Mouse (Mus musculus) skeletal muscle tissue, adult 2 months (tissue): Measurements from ENCODE around the gene Repin1.

ENCODE experiments used
- DNase-seq: peaks from one replicate; pipeline ENCODE4 v3.0.0-alpha.2; 2012; ENCODE audit warnings: low read depth, low spot score

Gene Repin1

DNA sequence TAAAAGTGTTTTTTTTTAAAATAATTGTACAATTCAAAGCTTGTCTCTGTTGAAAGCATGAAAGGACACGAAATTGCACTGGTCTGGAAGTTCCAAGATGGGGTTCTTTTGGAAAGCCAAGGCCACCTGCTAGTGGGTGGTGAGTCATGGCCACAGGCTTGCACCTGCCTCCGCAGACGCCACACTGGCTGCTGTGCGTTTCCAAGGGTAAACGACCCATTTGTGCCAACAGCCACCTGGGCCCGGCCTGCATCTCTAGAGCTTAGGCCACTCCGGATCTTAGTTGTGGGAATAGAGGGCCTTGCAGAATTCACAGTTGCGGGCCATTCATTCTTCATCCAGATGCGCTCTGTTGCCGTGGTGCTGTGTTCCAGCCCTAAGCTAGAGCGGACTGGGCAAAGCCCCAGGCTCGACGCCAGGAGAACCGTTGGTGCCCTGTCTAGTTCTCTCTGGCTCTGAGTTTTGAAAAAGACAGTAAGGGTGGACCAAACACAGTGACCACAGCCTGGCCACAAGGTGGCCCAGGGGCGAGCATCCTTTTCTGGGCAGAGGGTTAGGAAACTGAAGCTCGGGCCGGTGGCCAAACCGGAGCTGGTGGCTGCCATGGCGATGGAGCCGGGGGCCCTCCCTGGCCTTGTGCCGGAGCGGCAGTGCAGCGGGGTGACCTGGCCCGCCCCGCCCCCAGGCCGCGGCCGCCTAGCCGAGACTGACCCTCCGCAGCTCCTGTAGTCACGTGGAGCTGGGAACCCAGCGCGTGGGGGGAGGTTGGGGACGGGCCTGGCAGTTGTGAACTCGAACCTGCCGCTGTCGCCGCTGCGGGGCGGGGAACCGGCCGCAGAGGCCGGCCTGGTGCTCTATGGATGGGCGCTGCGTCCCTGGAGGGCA is at the start of gene Repin1, which contains the start of gene Gm44965:
Gene Repin1 (plus strand): TSS at position 726 of the 885 bp plus-strand sequence.
Gene Gm44965 (plus strand): TSS at position 784 of the 885 bp plus-strand sequence.
- DNase-seq, result peak; percentile 89

DNA sequence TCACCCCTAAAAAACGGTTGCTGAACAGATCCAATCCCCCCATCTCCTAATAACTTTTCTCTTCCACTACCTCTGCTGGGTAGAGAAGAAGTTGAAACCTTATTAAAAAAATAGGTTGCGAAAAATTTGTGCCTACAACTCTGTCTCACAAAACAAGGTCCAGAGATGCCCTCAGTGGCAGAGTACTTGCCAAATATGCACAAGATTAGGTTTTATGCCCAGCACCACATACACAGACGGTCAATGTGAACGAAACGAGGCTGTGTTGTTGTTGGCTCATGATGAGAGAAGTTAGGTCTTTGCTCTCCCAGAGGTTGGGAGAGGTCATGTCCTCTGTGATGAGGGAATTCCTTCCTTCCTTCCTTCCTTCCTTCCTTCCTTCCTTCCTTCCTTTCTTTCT is 48.4 kb upstream of the Repin1 start:
- DNase-seq, result no peak

- no peak for DNase-seq
Observed at GRCm38 (mm10) chr6:48546271-48546670, 47.4 kb upstream of the Repin1 start.

GRCm38 (mm10) chr6:48546858-48547257 is 46.8 kb upstream of the Repin1 start:
- DNase-seq, result peak; percentile 78

- DNase-seq, result no peak
Observed at GRCm38 (mm10) chr6:48548314-48548713, 45.4 kb upstream of the Repin1 start.

DNA sequence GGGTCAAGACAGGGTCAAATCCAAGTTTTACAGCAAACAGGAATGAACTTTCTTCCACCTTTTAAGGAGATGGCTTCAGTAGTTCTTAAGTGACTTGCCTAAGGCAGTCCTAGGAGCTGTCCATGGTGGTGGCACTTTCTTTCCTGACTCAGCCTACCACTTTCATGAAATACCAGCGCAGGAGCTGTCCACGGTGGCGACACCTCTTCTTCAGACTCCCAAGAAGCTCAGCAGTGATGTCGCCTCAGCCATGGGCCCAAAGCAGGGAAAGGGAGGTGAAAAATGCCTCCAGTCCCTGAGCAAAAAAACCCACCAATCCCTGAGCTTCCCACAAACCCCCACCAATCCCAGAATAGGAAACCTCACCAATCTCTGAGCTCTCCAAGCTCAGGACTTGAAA is 40.8 kb upstream of the Repin1 start:
- DNase-seq, result no peak

GRCm38 (mm10) chr6:48553819-48554218 is 39.9 kb upstream of the Repin1 start:
- DNase-seq, result peak; percentile 94

GRCm38 (mm10) chr6:48554280-48555103 is 39.2 kb upstream of the Repin1 start, which contains the start of gene Lrrc61:
Gene Lrrc61, plus strand, starts transcription at chr6:48554796.
- DNase-seq, result peak; percentile 99

DNA sequence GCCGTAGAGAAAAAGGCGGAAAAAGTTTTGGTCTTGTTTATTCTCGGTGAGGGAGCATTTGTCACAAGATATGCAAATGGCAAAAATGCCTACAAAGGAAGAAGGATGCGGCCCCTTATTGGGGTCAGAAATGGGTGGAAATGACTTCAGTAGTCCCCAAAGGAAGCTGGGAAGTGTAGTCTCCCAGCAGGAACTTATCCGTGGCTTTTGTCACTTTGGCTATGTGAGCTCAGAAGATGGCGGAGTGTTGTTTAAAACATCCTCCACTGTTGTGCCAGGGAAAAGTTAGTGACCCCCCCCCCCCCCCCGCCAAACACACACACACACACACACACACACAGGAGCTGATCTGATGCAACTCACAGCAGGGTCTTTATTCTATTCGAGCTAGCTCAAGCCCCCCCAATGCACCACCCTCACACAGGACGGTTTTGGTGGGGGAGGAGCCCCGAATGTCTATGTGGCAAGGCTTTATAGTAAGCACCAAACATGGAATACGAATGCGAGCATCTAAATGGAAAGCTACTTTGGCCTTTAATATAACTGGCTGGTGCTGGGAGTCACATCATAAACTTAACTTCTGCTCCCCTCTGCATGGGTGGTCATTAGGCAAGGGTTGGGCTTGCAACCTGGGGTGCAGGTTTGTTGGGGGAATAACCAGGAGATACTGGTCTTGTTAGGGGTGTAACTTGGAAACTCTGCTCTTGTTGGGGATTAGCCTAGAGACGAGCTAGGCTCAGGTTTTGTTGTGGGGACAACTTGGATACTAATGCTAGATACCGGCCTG is 38.4 kb upstream of the Repin1 start:
- peak; percentile 88 for DNase-seq

- DNase-seq, result no peak
Observed at GRCm38 (mm10) chr6:48555956-48556355, 37.7 kb upstream of the Repin1 start.

GRCm38 (mm10) chr6:48565693-48566310 is 27.9 kb upstream of the Repin1 start:
- no peak for DNase-seq

- DNase-seq, result no peak
Observed at GRCm38 (mm10) chr6:48566312-48566711, 27.4 kb upstream of the Repin1 start.

DNA sequence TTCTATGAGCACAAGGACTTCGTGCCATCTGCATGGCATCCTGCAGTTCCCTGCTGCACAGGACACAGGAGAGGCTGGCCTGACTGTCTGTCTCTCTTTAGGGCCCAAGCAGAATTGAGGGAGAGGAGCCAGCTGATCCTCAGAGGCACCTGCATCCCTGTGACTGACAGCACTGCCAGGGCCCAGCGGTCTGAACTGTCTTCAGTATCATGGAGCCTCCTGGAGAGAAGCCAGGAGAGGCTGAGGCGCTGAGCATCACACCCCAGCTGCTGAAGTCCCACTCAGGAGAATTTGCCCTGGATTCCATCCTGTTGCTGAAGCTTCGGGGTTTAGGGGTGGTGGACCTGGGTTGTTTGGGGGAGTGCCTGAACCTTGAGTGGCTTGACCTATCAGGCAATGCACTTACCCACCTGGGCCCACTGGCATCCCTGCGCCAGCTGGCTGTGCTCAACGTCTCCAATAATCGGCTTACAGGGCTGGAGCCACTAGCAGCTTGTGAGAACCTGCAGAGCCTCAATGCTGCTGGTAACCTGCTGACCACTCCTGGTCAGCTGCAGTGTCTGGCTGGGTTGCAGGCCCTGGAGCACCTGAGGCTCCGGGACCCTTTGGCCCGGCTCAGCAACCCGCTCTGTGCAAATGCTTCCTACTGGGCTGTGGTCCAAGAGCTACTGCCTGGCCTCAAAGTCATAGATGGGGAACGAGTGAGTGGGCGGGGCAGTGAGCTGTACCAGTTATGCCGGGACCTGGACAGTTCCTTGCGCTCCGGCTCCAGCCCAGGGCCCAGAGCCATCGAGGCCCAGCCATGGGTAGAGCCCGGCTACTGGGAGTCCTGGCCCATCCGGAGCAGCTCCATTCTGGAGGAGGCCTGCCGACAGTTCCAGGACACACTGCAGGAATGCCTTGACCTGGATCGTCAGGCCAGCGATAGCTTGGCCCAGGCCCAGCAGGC is 25.4 kb upstream of the Repin1 start:
- DNase-seq, result peak; percentile 58

GRCm38 (mm10) chr6:48569065-48569807 is 24.4 kb upstream of the Repin1 start:
- DNase-seq, result no peak

GRCm38 (mm10) chr6:48572014-48572413 is 21.7 kb upstream of the Repin1 start:
- DNase-seq, result no peak

- DNase-seq, result peak; percentile 84
Observed at GRCm38 (mm10) chr6:48572572-48573061, 21.1 kb upstream of the Repin1 start, which contains the start of gene Rarres2. Gene Rarres2, minus strand, starts transcription at chr6:48572789.

DNA sequence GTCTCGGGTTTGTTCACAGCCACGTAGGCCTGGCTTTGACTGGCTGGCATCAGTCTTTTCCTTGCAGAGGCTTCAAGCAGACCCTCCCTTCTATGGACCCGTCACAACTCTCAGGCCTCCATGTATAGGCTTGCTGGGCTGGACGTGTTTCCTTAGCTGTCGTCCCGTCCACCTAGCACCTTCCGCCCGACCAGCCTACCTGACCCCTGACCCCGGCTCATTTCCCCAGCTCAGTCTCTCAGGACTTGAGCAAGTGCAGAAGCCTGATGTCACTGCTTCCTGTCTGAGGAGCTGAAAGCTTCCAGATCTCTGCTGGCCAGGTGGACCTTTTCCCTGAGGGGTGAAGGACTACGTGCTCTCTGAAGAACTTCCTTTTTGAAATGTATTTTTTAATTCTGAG is 20.4 kb upstream of the Repin1 start:
- no peak for DNase-seq

DNA sequence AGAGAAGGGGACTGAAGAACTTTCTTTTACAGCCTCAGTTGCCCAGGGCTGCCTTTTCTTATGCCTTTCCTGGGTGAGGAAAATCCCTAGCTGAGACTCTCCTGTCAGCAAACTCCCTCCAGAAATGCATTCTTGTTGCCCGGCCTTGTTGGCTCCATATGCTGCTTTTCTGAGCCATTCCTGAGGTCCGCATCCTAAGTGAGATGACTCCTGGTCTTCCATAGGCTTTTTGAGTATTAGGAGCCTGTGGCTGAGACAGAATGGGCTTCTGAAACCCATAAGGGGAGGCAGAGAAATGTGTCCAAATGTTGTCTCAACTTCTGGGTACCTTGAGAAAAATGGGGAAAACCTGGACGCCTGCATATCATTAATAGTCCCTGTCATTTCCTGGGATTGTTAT is 19.7 kb upstream of the Repin1 start:
- DNase-seq, result no peak

GRCm38 (mm10) chr6:48578736-48579135 is 14.9 kb upstream of the Repin1 start:
- no peak for DNase-seq
